Mouse (Mus musculus): Measurements from ENCODE around the gene Adcy3. TPM values are rescaled to one million over a fixed set of nuclear protein-coding genes. Genes with fewer than 3 reads are reported as not detected.

Gene Adcy3
- polyA plus RNA-seq, 1 experiment from 2014 or later, result 7.7 TPM

Other genes starting within 250 kb of the Adcy3 start
- gene Pomc, start 178.2 kb upstream of the Adcy3 start, polyA plus RNA-seq (2016; fragmentation: Nextera tagmentation; extraction: Ambion mirVana), result 6.3 and 17.0 TPM in 2 replicates
- 7.3 and 8.4 TPM in 2 replicates for gene Efr3b, start 94.2 kb upstream of the Adcy3 start, polyA plus RNA-seq (2016; fragmentation: Nextera tagmentation; extraction: Ambion mirVana)
- 10.6 and 12.2 TPM in 2 replicates for gene Dnajc27, start 50.5 kb upstream of the Adcy3 start, polyA plus RNA-seq (2016; fragmentation: Nextera tagmentation; extraction: Ambion mirVana)
- 5.9 and 6.0 TPM in 2 replicates for gene Ptrhd1, start 100.9 kb downstream of the Adcy3 start, polyA plus RNA-seq (2016; fragmentation: Nextera tagmentation; extraction: Ambion mirVana)
- gene Cenpo, start 101.2 kb downstream of the Adcy3 start, polyA plus RNA-seq (2016; fragmentation: Nextera tagmentation; extraction: Ambion mirVana), result 22.8 and 23.5 TPM in 2 replicates

All from embryonic facial prominence, embryonic 10.5 days (tissue).